Mouse (Mus musculus) hindbrain, embryonic 12.5 days (tissue): ENCODE results near the gene Ric8b. TPM values are rescaled to one million over a fixed set of nuclear protein-coding genes. Genes with fewer than 3 reads are reported as not detected.

Experiments
- ATAC-seq: fragments of 200-750 bp; cut with Nextera tagmentation; 2 replicates; pipeline ENCODE4 v1.8.0; 2017; ENCODE audit warnings: moderate TSS enrichment; ENCODE audit not compliant: low FRiP score
- H3K27ac ChIP-seq: fragments of 300-500 bp; sonication (generic); 2 replicates; pipeline ENCODE4 v1.5.1; 2016; ENCODE audit warnings: mild to moderate bottlenecking
- H3K27me3 ChIP-seq: fragments of 300-500 bp; sonication (generic); 2 replicates; pipeline ENCODE4 v1.6.1; 2016; ENCODE audit warnings: mild to moderate bottlenecking
- H3K36me3 ChIP-seq: fragments of 300-500 bp; sonication (generic); 2 replicates; pipeline ENCODE4 v1.6.1; 2016; ENCODE audit warnings: mild to moderate bottlenecking
- H3K4me1 ChIP-seq: fragments of 300-500 bp; sonication (generic); 2 replicates; pipeline ENCODE4 v1.6.1; 2016
- H3K4me2 ChIP-seq: fragments of 300-500 bp; sonication (generic); replicated peaks from 2 replicates; pipeline ENCODE4 v1.6.1; 2016; ENCODE audit warnings: mild to moderate bottlenecking
- H3K4me3 ChIP-seq: fragments of 300-500 bp; sonication (generic); 2 replicates; pipeline ENCODE4 v1.5.1; 2016; ENCODE audit warnings: mild to moderate bottlenecking
- H3K9ac ChIP-seq: fragments of 300-500 bp; sonication (generic); 2 replicates; pipeline ENCODE4 v1.6.1; 2016; ENCODE audit warnings: mild to moderate bottlenecking, moderate library complexity
- H3K9me3 ChIP-seq: fragments of 300-500 bp; sonication (generic); replicated peaks from 2 replicates; pipeline ENCODE4 v1.6.1; 2016; ENCODE audit warnings: mild to moderate bottlenecking
- WGBS: fragments of 180-500 bp; shearing (Covaris S2); methylation state at CpG from one replicate; pipeline ENCODE4 v1.1.7; 2016; 5-methylcytosine and 5-hydroxymethylcytosine counted together
- polyA plus RNA-seq: library from polyadenylated mRNA; unstranded; fragments of >200 nt; fragmentation: Nextera tagmentation; extraction: Ambion mirVana; gene quantifications from 2 replicates; pipeline ENCODE4 v1.2.1, GENCODE M21; 2016

Gene Ric8b
- polyA plus RNA-seq, 1 experiment from 2014 or later = 42.4 TPM

GRCm38 (mm10) chr10:85022647-85023312, 105.4 kb downstream of the Ric8b start:
- Histone ChIP-seq H3K9me3 (no peaks in the 10 kb centered on the region), H3K27me3 (no peaks in the 10 kb centered on the region), H3K27ac (peak overlapping the region; percentile 30; the same call in 1 of the 2 replicates), H3K4me2 (0 out of 2 replicates have a peak overlapping the region, but pooled peaks have one; percentile 7), H3K9ac (no peak overlapping the region), H3K4me1 (peaks cover 13% of the 10 kb centered on the region), H3K4me3 (no peak overlapping the region), H3K36me3 (peaks cover 15% of the 10 kb centered on the region)
- peak; percentile 75; the same call in 1 of the 2 replicates for ATAC-seq
- WGBS = 35% methylated on average over 11 of the region's 11 CpGs

GRCm38 (mm10) chr10:85023313-85023666, 105.9 kb downstream of the Ric8b start:
- Histone ChIP-seq H3K4me3 (no peak overlapping the region), H3K4me2 (no peak overlapping the region), H3K27ac (0 out of 2 replicates have a peak overlapping the region, but pooled peaks have one; percentile 30), H3K36me3 (peaks cover 12% of the 10 kb centered on the region), H3K9me3 (no peaks in the 10 kb centered on the region), H3K9ac (no peak overlapping the region), H3K27me3 (no peaks in the 10 kb centered on the region), H3K4me1 (peaks cover 13% of the 10 kb centered on the region)
- 37% methylated on average over 6 of the region's 6 CpGs for WGBS
- peak; percentile 63; the same call in 1 of the 2 replicates for ATAC-seq

GRCm38 (mm10) chr10:85025799-85026424, 108.5 kb downstream of the Ric8b start:
- 87% methylated on average over 11 of the region's 11 CpGs for WGBS
- ATAC-seq = peak; percentile 79; the same call in 1 of the 2 replicates
- no peak overlapping the region for H3K9ac ChIP-seq

GRCm38 (mm10) chr10:85027619-85028175, 110.3 kb downstream of the Ric8b start:
- Histone ChIP-seq H3K9ac (no peak overlapping the region), H3K9me3 (peaks cover 4% of the 10 kb centered on the region; the same call in 1 of the 2 replicates), H3K27me3 (no peaks in the 10 kb centered on the region), H3K36me3 (no peaks in the 10 kb centered on the region), H3K4me1 (peaks cover 7% of the 10 kb centered on the region), H3K4me2 (no peak overlapping the region), H3K27ac (no peak overlapping the region), H3K4me3 (no peak overlapping the region)
- ATAC-seq = no peak
- WGBS = 81% methylated on average over 10 of the region's 10 CpGs

More at GRCm38 (mm10) chr10:85025799-85026424, 108.5 kb downstream of the Ric8b start:
- Histone ChIP-seq H3K4me1 (peaks cover 13% of the 10 kb centered on the region), H3K4me3 (no peak overlapping the region), H3K27me3 (no peaks in the 10 kb centered on the region), H3K9me3 (peaks cover 4% of the 10 kb centered on the region; the same call in 1 of the 2 replicates), H3K27ac (no peak overlapping the region), H3K4me2 (no peak overlapping the region), H3K36me3 (no peaks in the 10 kb centered on the region)

- no peak overlapping the region for H3K4me2 ChIP-seq
- WGBS = 27% methylated on average over 8 of the region's 8 CpGs
- H3K4me3 ChIP-seq = no peak overlapping the region
- no peak overlapping the region for H3K27ac ChIP-seq
- H3K4me1 ChIP-seq = peaks cover 4% of the 10 kb centered on the region; the same call in 1 of the 2 replicates
- H3K9ac ChIP-seq = no peak overlapping the region
- no peak for ATAC-seq
- peaks cover 15% of the 10 kb centered on the region; the same call in 1 of the 2 replicates for H3K27me3 ChIP-seq
- 0 out of 2 replicates have a peak, but pooled peaks cover 4% of the 10 kb centered on the region for H3K9me3 ChIP-seq
- H3K36me3 ChIP-seq = no peaks in the 10 kb centered on the region
Measured at GRCm38 (mm10) chr10:85035131-85035725, 117.8 kb downstream of the Ric8b start.

- Histone ChIP-seq H3K4me3 (no peak overlapping the region), H3K4me1 (peaks cover 4% of the 10 kb centered on the region; the same call in 1 of the 2 replicates), H3K27me3 (peaks cover 38% of the 10 kb centered on the region), H3K4me2 (no peak overlapping the region), H3K27ac (no peak overlapping the region), H3K9me3 (0 out of 2 replicates have a peak, but pooled peaks cover 4% of the 10 kb centered on the region), H3K36me3 (no peaks in the 10 kb centered on the region), H3K9ac (no peak overlapping the region)
- WGBS = 59% methylated on average over 10 of the region's 10 CpGs
- ATAC-seq = no peak
Measured at GRCm38 (mm10) chr10:85038147-85038546, 120.7 kb downstream of the Ric8b start.

GRCm38 (mm10) chr10:85038852-85039251, 121.4 kb downstream of the Ric8b start:
- Histone ChIP-seq H3K9me3 (0 out of 2 replicates have a peak, but pooled peaks cover 4% of the 10 kb centered on the region), H3K9ac (no peak overlapping the region), H3K27ac (no peak overlapping the region), H3K4me2 (no peak overlapping the region), H3K4me1 (peaks cover 4% of the 10 kb centered on the region; the same call in 1 of the 2 replicates), H3K4me3 (no peak overlapping the region), H3K36me3 (no peaks in the 10 kb centered on the region), H3K27me3 (peaks cover 41% of the 10 kb centered on the region)
- 90% methylated on average over 5 of the region's 5 CpGs for WGBS
- ATAC-seq = no peak

GRCm38 (mm10) chr10:85044191-85044711, 126.8 kb downstream of the Ric8b start:
- peak overlapping the region; percentile 10 for H3K4me3 ChIP-seq
- H3K27ac ChIP-seq = 0 out of 2 replicates have a peak overlapping the region, but pooled peaks have one; percentile 25
- peak overlapping the region; percentile 43 for H3K4me2 ChIP-seq
- H3K9ac ChIP-seq = 0 out of 2 replicates have a peak overlapping the region, but pooled peaks have one; percentile 32
- peaks cover 36% of the 10 kb centered on the region for H3K27me3 ChIP-seq
- 5% methylated on average over 17 of the region's 17 CpGs for WGBS
- peak; percentile 60 for ATAC-seq
- H3K9me3 ChIP-seq = 0 out of 2 replicates have a peak, but pooled peaks cover 3% of the 10 kb centered on the region
- H3K4me1 ChIP-seq = peaks cover 10% of the 10 kb centered on the region
- no peaks in the 10 kb centered on the region for H3K36me3 ChIP-seq

- peak; percentile 38; the same call in 1 of the 2 replicates for ATAC-seq
- Histone ChIP-seq H3K36me3 (no peaks in the 10 kb centered on the region), H3K4me2 (peak overlapping the region; percentile 43), H3K27ac (0 out of 2 replicates have a peak overlapping the region, but pooled peaks have one; percentile 25), H3K4me3 (peak overlapping the region; percentile 10), H3K9me3 (0 out of 2 replicates have a peak, but pooled peaks cover 3% of the 10 kb centered on the region), H3K4me1 (peaks cover 10% of the 10 kb centered on the region), H3K9ac (0 out of 2 replicates have a peak overlapping the region, but pooled peaks have one; percentile 32), H3K27me3 (peaks cover 36% of the 10 kb centered on the region)
- 9% methylated on average over 24 of the region's 24 CpGs for WGBS
Measured at GRCm38 (mm10) chr10:85044732-85045720, 127.6 kb downstream of the Ric8b start.

- Histone ChIP-seq H3K27ac (no peak overlapping the region), H3K9ac (no peak overlapping the region), H3K36me3 (no peaks in the 10 kb centered on the region), H3K27me3 (peaks cover 23% of the 10 kb centered on the region), H3K4me1 (peaks cover 10% of the 10 kb centered on the region), H3K9me3 (0 out of 2 replicates have a peak, but pooled peaks cover 3% of the 10 kb centered on the region), H3K4me3 (no peak overlapping the region), H3K4me2 (no peak overlapping the region)
- no peak for ATAC-seq
- WGBS = 28% methylated on average over 5 of the region's 5 CpGs
Measured at GRCm38 (mm10) chr10:85046585-85046984, 129.2 kb downstream of the Ric8b start.

- Histone ChIP-seq H3K36me3 (no peaks in the 10 kb centered on the region), H3K4me1 (peaks cover 10% of the 10 kb centered on the region), H3K27ac (no peak overlapping the region), H3K4me2 (no peak overlapping the region), H3K9me3 (0 out of 2 replicates have a peak, but pooled peaks cover 3% of the 10 kb centered on the region), H3K4me3 (no peak overlapping the region), H3K9ac (no peak overlapping the region), H3K27me3 (peaks cover 12% of the 10 kb centered on the region)
- no peak for ATAC-seq
- 95% methylated on average over 8 of the region's 8 CpGs for WGBS
Measured at GRCm38 (mm10) chr10:85048008-85048407, 130.6 kb downstream of the Ric8b start.
